8 mouse cellular contexts compared by ENCODE assay signal in genomic region chr17:27565163-27565941, GRCm38 (mm10). TPM values are rescaled to one million over a fixed set of nuclear protein-coding genes. Genes with fewer than 3 reads are reported as not detected.
DNase-seq lines count a peak whose midpoint lies in the region; ATAC-seq and TF ChIP-seq lines count a peak whose summit lies in the region.

Gene AI413582 (minus strand): TSS chr17:27565756.

- ATAC-seq in lung, embryonic 14.5 days (ENCODE audit: insufficient read depth), result peak; percentile 95
- peak; percentile 79 for ATAC-seq in neutrophil, adult 5-6 weeks (ENCODE audit: extremely low read depth, insufficient number of reproducible peaks, low FRiP score, poor library complexity, severe bottlenecking)

- peaks cover 2 to 14% of the 10 kb centered on the region in 2 experiments for H3K4me1 ChIP-seq in MEL (ENCODE audit: control insufficient read depth in 1 of 2, insufficient read depth in 2 of 2, low read length in 2 of 2)
- peaks cover 26% of the 10 kb centered on the region for H3K4me1 ChIP-seq in cerebellum, adult 2 months (ENCODE audit: control insufficient read depth, insufficient read depth, low read length)
- H3K4me1 ChIP-seq in lung, embryonic 14.5 days (ENCODE audit: insufficient read depth), result 0 out of 2 replicates have a peak, but pooled peaks cover 6% of the 10 kb centered on the region

- peak within 1 kb of the TSS; percentile 75 to 90 for H3K4me3 ChIP-seq in MEL (ENCODE audit: control insufficient read depth in 1 of 2, insufficient read depth in 1 of 2, low read depth in 2 of 2, low read length in 2 of 2)
- peak within 1 kb of the TSS; percentile 84 for H3K4me3 ChIP-seq in cerebellum, adult 2 months (replicated peaks; ENCODE audit: insufficient read depth, low read depth, low read length)
- H3K4me3 ChIP-seq in lung, embryonic 14.5 days (ENCODE audit: low read depth, low read length), result peak within 1 kb of the TSS; percentile 61

- peak; percentile 42 to 93 (median 83); a peak in 5 of 6 replicates for TF ChIP-seq CTCF in MEL (IDR thresholded peaks at IDR 0.05 in 2 of 3, conservative IDR thresholded peaks at IDR 0.05 in 1 of 3; ENCODE audit: control insufficient read depth in 1 of 3, insufficient read depth in 1 of 3, low read depth in 2 of 3, low read length in 3 of 3, poor library complexity in 1 of 3, severe bottlenecking in 1 of 3)
- TF ChIP-seq CTCF in cerebellum, adult 2 months (IDR thresholded peaks at IDR 0.05; ENCODE audit: borderline replicate concordance, insufficient read depth, low read depth, low read length), result peak; percentile 76
- peak; percentile 65 for TF ChIP-seq CTCF in lung, embryonic 14.5 days (IDR thresholded peaks at IDR 0.05; ENCODE audit: low read depth)

- no peak for TF ChIP-seq EP300 in MEL (IDR thresholded peaks at IDR 0.05; ENCODE audit: low read depth in 1 of 2, low read length in 2 of 2)

- peak; percentile 95 for DNase-seq in MEL (ENCODE audit: low read depth, low spot score)
- peak; percentile 98 to 100 for DNase-seq in cerebellum, adult 2 months
- peak; percentile 91 for DNase-seq in forelimb bud, embryonic 11.5 days (ENCODE audit: low read depth, low spot score)
- peak; percentile 99 for DNase-seq in heart, postnatal 4 days
- DNase-seq in layer of hippocampus, adult 8-10 months (ENCODE audit: low spot score in 2 of 2), result peak; percentile 89 to 96
- peak; percentile 96 for DNase-seq in lung, embryonic 14.5 days
- DNase-seq in testis, postnatal 14 days (ENCODE audit: low spot score), result peak; percentile 91

- H3K36me3 ChIP-seq in MEL (ENCODE audit: control insufficient read depth in 1 of 2, insufficient read depth in 2 of 2, low read length in 2 of 2), result peaks cover 5 to 14% of the 10 kb centered on the region in 2 experiments
- peaks cover 18% of the 10 kb centered on the region for H3K36me3 ChIP-seq in lung, embryonic 14.5 days (ENCODE audit: insufficient read depth)

- TF ChIP-seq RAD21 in MEL (IDR thresholded peaks at IDR 0.05; ENCODE audit: low read depth, low read length), result peak; percentile 73

- WGBS in cerebellum, adult 2 months, result under 1% methylated on average over 57 of the region's 58 CpGs
- under 1% methylated on average over 58 of the region's 58 CpGs for WGBS in lung, embryonic 14.5 days

- peak within 1 kb of the TSS; percentile 98 for H3K4me2 ChIP-seq in lung, embryonic 14.5 days

- no peaks in the 10 kb centered on the region for H3K9me3 ChIP-seq in MEL (replicated peaks; ENCODE audit: insufficient read depth, low read length)
- H3K9me3 ChIP-seq in lung, embryonic 14.5 days (ENCODE audit: low read depth, low read length), result no peaks in the 10 kb centered on the region

- H3K9ac ChIP-seq in MEL (ENCODE audit: control insufficient read depth, low read depth, low read length, poor library complexity, severe bottlenecking), result peak within 1 kb of the TSS; percentile 72
- H3K9ac ChIP-seq in lung, embryonic 14.5 days, result peak within 1 kb of the TSS; percentile 62

- H3K79me2 ChIP-seq in MEL (ENCODE audit: control insufficient read depth, insufficient read depth, low read length, poor library complexity), result peaks cover 7% of the 10 kb centered on the region

- no peaks in the 10 kb centered on the region for H3K27me3 ChIP-seq in MEL (ENCODE audit: control insufficient read depth in 1 of 2, insufficient read depth in 2 of 2, low read length in 2 of 2)
- no peaks in the 10 kb centered on the region for H3K27me3 ChIP-seq in cerebellum, adult 2 months (ENCODE audit: control insufficient read depth, insufficient read depth, low read length)
- no peaks in the 10 kb centered on the region for H3K27me3 ChIP-seq in lung, embryonic 14.5 days (ENCODE audit: insufficient read depth, low read length)

- peak within 1 kb of the TSS; percentile 29 for H3K27ac ChIP-seq in MEL (ENCODE audit: control insufficient read depth, low read depth, low read length)
- peak within 1 kb of the TSS; percentile 91 for H3K27ac ChIP-seq in cerebellum, adult 2 months (ENCODE audit: insufficient read depth, low read length)
- H3K27ac ChIP-seq in lung, embryonic 14.5 days (ENCODE audit: low read depth), result no peak within 1 kb of the TSS; the same call in 1 of the 2 replicates

- TF ChIP-seq POLR2A in MEL (IDR thresholded peaks at IDR 0.05; ENCODE audit: control insufficient read depth in 1 of 2, insufficient read depth in 1 of 2, low read depth in 1 of 2, low read length in 2 of 2, poor library complexity in 1 of 2), result peak; percentile 79 to 83; a peak in 3 of 4 replicates
- TF ChIP-seq POLR2A in cerebellum, adult 2 months (IDR thresholded peaks at IDR 0.05; ENCODE audit: borderline replicate concordance, insufficient read depth, low read length), result peak; percentile 70; the same call in 1 of the 2 replicates

TF ChIP-seq in MEL, 35 proteins besides CTCF, POLR2A, EP300 and RAD21:
- TF ChIP-seq UBTF (IDR thresholded peaks at IDR 0.05; ENCODE audit: borderline replicate concordance, insufficient read depth, low read depth, low read length) (no peak), TAL1 (IDR thresholded peaks at IDR 0.05; ENCODE audit: low read length) (no peak), JUND (IDR thresholded peaks at IDR 0.05; ENCODE audit: low read depth, low read length) (no peak), SMC3 (IDR thresholded peaks at IDR 0.05; ENCODE audit: low read depth, low read length) (peak; percentile 65), POLR2AphosphoS5 (IDR thresholded peaks at IDR 0.05; ENCODE audit: borderline replicate concordance, low read depth, low read length) (no peak), GABPA (IDR thresholded peaks at IDR 0.05; ENCODE audit: low read depth, low read length) (no peak), NELFE (IDR thresholded peaks at IDR 0.05; ENCODE audit: low read depth, low read length) (peak; percentile 70), GATA1 (IDR thresholded peaks at IDR 0.05; ENCODE audit: low read depth, low read length) (no peak), ZC3H11A (IDR thresholded peaks at IDR 0.05; ENCODE audit: low read depth, low read length) (peak; percentile 54), ELF1 (IDR thresholded peaks at IDR 0.05; ENCODE audit: low read depth, low read length) (peak; percentile 80), CHD2 (IDR thresholded peaks at IDR 0.05; ENCODE audit: low read length) (no peak), MAX (IDR thresholded peaks at IDR 0.05; ENCODE audit: low read length) (peak; percentile 79), KAT2A (conservative IDR thresholded peaks at IDR 0.05; ENCODE audit: low read depth, low read length) (no peak), NRF1 (IDR thresholded peaks at IDR 0.05; ENCODE audit: insufficient read depth, low read depth, low read length, poor library complexity, severe bottlenecking) (peak; percentile 34; the same call in 1 of the 2 replicates), ZMIZ1 (IDR thresholded peaks at IDR 0.05; ENCODE audit: low read depth, low read length) (no peak), MAZ (IDR thresholded peaks at IDR 0.05; ENCODE audit: low read depth, low read length) (peak; percentile 91), POLR2AphosphoS2 (IDR thresholded peaks at IDR 0.05; ENCODE audit: low read length) (no peak; the same call in 1 of the 2 replicates), ZKSCAN1 (IDR thresholded peaks at IDR 0.05; ENCODE audit: low read depth, low read length) (no peak), ZNF384 (IDR thresholded peaks at IDR 0.05; ENCODE audit: low read depth, low read length) (no peak), USF1 (IDR thresholded peaks at IDR 0.05; ENCODE audit: low read depth, low read length) (peak; percentile 89), RCOR1 (IDR thresholded peaks at IDR 0.05; ENCODE audit: low read depth, low read length) (no peak), USF2 (IDR thresholded peaks at IDR 0.05; ENCODE audit: borderline replicate concordance in 1 of 2, insufficient read depth in 1 of 2, low read depth in 1 of 2, low read length in 2 of 2) (no peak), HCFC1 (IDR thresholded peaks at IDR 0.05; ENCODE audit: low read depth, low read length) (peak; percentile 60), BHLHE40 (IDR thresholded peaks at IDR 0.05; ENCODE audit: borderline replicate concordance, low read depth, low read length) (no peak), E2F4 (IDR thresholded peaks at IDR 0.05; ENCODE audit: borderline replicate concordance, low read depth, low read length) (peak; percentile 65; the same call in 1 of the 2 replicates), SIN3A (IDR thresholded peaks at IDR 0.05; ENCODE audit: low read length) (peak; percentile 71), CHD1 (IDR thresholded peaks at IDR 0.05; ENCODE audit: low read depth, low read length) (no peak), TCF12 (IDR thresholded peaks at IDR 0.05; ENCODE audit: low read depth, low read length) (0 out of 2 replicates have a peak, but pooled peaks have one; percentile 22), MYB (IDR thresholded peaks at IDR 0.05; ENCODE audit: low read depth, low read length) (no peak), MYC (IDR thresholded peaks at IDR 0.05; ENCODE audit: low read depth, low read length) (no peak), TBP (IDR thresholded peaks at IDR 0.05; ENCODE audit: low read depth, low read length) (no peak), MXI1 (IDR thresholded peaks at IDR 0.05; ENCODE audit: low read depth, low read length) (peak; percentile 75), ETS1 (IDR thresholded peaks at IDR 0.05; ENCODE audit: low read depth, low read length) (0 out of 2 replicates have a peak, but pooled peaks have one; percentile 24), MEF2A (IDR thresholded peaks at IDR 0.05; ENCODE audit: extremely low read depth, insufficient replicate concordance, low read depth, low read length, poor library complexity, severe bottlenecking) (no peak), MAFK (IDR thresholded peaks at IDR 0.05; ENCODE audit: borderline replicate concordance, low read depth, low read length) (no peak)

RNA-seq across cellular contexts. Expression of gene AI413582, which starts in this region (rescaled TPM):
- total RNA-seq in MEL (2012; rRNA removed), result 20.6 and 21.5 TPM in 2 replicates
- 10 to 100 TPM in 1 of 2 experiments, not detected in 1; 56.5 TPM for polyA plus RNA-seq in MEL (2012; ENCODE audit: insufficient read depth in 1 of 2, insufficient read length in 2 of 2, low read depth in 1 of 2, low replicate concordance in 2 of 2, missing spikeins in 1 of 2)
- polyA plus RNA-seq in cerebellum, adult 2 months (2012; rRNA removed), result 98.9 and 104 TPM in 2 replicates
- 1 to 10 TPM; 8.7 to 8.8 TPM for total RNA-seq in heart, postnatal 4 days (2021)
- 10 to 100 TPM; 61.9 to 71.6 (median 65.0) TPM for total RNA-seq in layer of hippocampus, adult 8-10 months (2022)
- polyA plus RNA-seq in lung, embryonic 14.5 days (2014; fragmentation: Nextera tagmentation; extraction: Ambion mirVana), result 17.6 and 21.8 TPM in 2 replicates
- total RNA-seq in neutrophil, adult 5-6 weeks (2017), result 26.1 and 26.2 TPM in 2 replicates
